Mouse (Mus musculus) adrenal gland (tissue): ENCODE results near the gene Bbof1.

Experiments used
- intact Hi-C: fragments of 180-260 bp; cut with DNase I; formaldehyde crosslinking; loops from one replicate; pipeline ENCODE4 v1.15.1; 2025

Bbof1 gene

DNA sequence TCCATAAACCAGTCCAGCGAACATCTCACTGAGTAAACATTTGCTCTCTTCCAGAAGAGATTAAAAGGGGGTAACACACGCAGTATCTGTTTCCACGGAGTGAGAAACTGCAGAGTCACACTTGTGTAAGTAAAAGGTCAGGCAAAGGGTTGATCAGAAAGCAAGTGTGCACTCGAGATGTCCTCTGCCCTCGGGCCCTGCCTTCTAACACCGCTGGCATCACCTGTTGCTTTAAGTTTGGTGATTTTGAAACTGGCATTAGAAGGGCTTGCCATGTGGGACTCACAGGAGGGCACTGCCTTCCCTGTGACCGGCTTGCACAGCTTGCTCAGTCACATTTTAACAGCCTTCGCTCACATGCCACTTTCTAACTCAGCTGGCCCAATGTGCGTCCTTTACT lies 9.2 kb upstream of the Bbof1 start:
- intact Hi-C loops = no loop called here

DNA sequence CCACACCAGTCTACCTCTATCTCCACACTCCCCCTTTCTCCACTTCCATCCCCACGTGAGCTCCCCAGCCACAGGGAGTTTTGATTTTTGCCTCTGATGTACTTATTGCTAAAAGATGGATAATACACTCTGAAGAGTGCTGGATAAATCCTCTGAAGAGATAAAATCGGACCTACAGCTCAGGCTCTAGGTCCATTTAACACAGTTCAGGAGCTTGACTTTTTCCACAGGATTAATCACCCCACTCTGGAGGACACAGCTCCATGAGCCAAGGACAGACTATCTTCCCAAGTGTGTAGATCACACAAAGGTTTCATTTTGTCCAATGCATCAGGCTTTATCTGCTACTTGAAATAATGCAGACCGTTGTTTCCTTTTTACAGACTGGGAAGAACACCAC lies 8.8 kb upstream of the Bbof1 start:
- intact Hi-C loops = no loop called here

- intact Hi-C loops = no loop called here
Measured at GRCm38 (mm10) chr12:84400653-84401052, 8.2 kb upstream of the Bbof1 start.

- intact Hi-C loops = no loop called here
Measured at GRCm38 (mm10) chr12:84402923-84403322, 5.9 kb upstream of the Bbof1 start.

- intact Hi-C loops = no loop called here
Measured at GRCm38 (mm10) chr12:84404541-84404940, 4.3 kb upstream of the Bbof1 start.

GRCm38 (mm10) chr12:84407259-84407658 lies 1.6 kb upstream of the Bbof1 start:
- intact Hi-C loops = no loop called here

GRCm38 (mm10) chr12:84407874-84408818 lies 725 bp upstream of the Bbof1 start:
- intact Hi-C loops = no loop called here

GRCm38 (mm10) chr12:84416834-84417604 lies 8.1 kb downstream of the Bbof1 start, which contains the start of gene Rnf113a2:
Gene Rnf113a2 (plus strand): TSS chr12:84417196.
- intact Hi-C loops = no loop called here

GRCm38 (mm10) chr12:84417605-84417922 lies 8.7 kb downstream of the Bbof1 start:
- intact Hi-C loops = no loop called here

- intact Hi-C loops = no loop called here
Measured at GRCm38 (mm10) chr12:84423990-84424389, 15.1 kb downstream of the Bbof1 start.

DNA sequence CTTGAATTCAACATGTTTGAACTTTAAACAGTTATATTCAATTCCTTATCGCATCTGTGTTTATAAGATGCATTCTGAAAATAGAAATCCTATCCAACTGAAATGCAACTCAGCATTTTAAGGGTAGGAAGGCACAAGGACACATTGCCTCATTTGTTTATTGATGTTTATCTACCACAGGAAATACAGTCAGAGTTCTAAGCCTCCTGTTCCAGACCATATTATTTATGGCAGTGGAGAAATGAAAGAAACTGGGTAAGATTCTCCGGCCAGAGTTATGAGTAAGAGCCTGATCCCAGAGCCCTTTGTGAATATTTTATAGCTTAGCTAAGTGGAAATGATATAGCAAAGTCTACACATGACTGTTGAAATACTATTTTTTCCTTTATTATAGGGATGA lies 21.0 kb downstream of the Bbof1 start:
- intact Hi-C loops = no loop called here

DNA sequence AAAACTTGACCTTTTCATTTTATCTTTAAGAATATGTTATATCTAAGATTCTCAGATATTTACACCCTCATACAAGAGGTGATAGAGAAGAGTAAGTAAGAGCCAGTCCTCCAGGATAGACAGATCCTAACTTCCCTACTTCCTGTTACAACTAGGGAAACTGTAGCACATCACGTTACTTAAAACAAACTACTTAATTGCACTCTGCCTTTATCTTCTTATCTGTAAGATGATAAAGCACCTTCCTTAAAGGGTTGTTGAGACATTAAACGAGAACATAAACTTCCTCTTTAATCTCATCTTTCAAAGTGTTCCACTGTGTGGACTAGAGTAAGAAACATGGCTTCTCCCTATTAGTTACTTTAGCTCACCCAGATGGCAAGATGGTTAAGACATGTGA lies 29.8 kb downstream of the Bbof1 start:
- intact Hi-C loops = no loop called here

- intact Hi-C loops = no loop called here
Measured at GRCm38 (mm10) chr12:84442526-84442925, 33.7 kb downstream of the Bbof1 start.

DNA sequence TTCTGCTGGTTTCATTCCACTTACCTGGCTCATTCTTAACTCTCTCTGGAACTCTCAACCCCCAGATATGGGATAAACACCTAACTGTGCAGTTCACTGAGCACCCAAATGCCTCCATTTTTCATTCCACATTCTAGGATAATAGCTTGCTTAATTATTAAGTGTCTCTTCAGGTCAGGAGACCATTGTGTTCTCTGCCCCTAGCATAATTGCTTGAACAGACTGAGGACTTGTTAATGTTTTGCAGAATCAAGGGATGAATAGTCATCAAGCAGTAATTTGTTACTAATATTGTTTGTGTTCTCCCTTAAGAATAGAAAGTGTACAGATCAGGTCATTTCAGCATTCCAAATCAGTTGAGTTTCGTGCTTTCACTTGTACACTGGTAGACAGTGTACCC lies 38.5 kb downstream of the Bbof1 start:
- intact Hi-C loops = no loop called here

- intact Hi-C loops = no loop called here
Measured at GRCm38 (mm10) chr12:84448181-84448580, 39.3 kb downstream of the Bbof1 start.

- intact Hi-C loops = no loop called here
Measured at GRCm38 (mm10) chr12:84449887-84450286, 41.0 kb downstream of the Bbof1 start.

DNA sequence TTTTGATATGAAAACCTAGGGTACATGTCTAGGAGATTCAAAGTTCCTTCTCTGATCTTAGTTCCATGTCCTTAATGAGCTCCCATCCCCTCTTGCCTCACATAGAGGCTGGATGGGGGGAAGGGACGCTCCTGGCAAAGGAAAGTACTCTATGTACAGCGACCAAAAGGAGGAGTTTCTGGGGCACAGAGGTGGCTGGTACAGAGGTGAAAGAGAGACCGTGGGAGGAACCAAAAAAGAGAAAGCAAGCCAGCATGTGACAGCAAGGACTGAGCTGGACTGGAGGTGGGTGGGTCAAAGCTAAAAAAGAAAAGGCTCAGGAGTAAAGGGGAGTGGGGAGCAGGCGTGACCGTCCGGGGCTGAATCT lies 41.5 kb downstream of the Bbof1 start:
- intact Hi-C loops = no loop called here

DNA sequence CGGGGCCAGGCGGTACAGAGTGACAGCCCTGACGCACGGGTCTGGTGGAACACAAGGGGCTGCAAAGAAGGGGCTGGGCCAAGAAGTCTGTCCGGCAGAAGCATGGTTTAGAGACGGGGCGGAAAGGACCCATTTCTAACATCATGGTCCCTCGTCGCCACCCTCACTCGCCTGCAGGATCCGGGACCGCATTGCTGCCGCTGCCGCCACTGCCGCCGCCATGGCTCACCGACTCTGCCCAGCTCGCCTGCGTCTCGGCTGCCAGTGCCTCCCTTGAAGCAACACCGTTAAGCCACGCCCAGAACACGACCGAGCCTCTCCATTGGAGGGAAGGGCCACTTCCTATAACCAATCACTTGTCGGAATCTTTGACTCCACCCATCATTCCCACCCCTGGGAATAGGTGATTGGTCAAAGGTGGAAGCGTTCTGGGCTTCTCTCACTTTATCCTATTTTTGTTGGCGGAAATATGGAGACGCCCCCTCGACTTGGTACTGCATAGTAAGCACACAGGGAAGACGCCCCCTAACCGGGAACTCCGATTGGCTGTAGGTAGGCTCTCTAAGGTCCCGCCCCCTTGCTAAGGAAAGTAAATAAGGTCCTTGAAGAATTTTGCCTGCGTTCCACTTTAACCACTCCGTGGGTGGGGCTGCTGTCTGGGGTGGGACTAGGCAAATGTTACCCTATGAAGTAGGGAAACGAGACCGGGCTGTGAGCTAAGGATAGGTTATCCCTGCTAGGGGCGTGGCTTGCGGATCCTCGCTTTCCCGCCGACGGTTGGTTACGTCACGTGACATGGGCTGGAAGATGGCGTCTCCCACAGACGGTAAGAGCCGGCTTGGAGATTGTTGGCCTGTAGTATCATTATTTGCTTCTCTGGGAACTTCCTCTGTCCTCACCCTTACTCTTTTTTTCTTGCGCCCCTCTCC lies 42.1 kb downstream of the Bbof1 start, which contains the start of the genes Aldh6a1 and Lin52:
Gene Aldh6a1, minus strand, starts transcription at position 287 of the 929 bp plus-strand sequence.
Gene Lin52, plus strand, starts transcription at position 705 of the 929 bp plus-strand sequence.
- intact Hi-C loops = no loop called here

GRCm38 (mm10) chr12:84451801-84452200 lies 42.9 kb downstream of the Bbof1 start:
- intact Hi-C loops = no loop called here

DNA sequence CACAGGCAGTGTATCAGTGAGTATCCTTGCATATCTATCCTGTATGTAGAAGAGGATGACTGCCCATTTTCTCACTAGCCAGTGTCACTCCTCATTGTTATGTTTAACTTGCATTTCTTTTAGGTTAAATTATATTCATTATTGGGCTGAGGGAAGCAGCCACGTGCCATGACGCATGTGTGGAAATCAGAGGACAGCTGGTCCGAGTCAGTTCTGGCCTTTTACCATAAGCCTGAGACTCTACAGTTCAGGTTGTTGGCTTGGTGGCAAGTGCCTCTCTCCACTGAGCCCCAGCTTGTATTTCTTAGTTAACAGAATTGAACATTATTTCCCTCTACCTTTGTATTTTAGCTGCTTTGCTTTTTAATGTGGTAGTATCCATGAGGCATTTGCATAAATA lies 48.0 kb downstream of the Bbof1 start:
- intact Hi-C loops = no loop called here

- intact Hi-C loops = no loop called here
Measured at GRCm38 (mm10) chr12:84459845-84460244, 51.0 kb downstream of the Bbof1 start.
